ENCODE assay signal across 12 mouse cellular contexts in genomic region chr17:64621649-64622351, GRCm38 (mm10). TPM values are rescaled to one million over a fixed set of nuclear protein-coding genes. Genes with fewer than 3 reads are reported as not detected.
A peak's percentile ranks its signal among the peaks of the same experiment; 100 is the strongest.
DNase-seq lines count a peak whose midpoint lies in the region; ATAC-seq and TF ChIP-seq lines count a peak whose summit lies in the region.
"Had no signal": no experiment of that assay in that cellular context is flagged by ENCODE, and none has a peak within 500 bp of the region (broad histone marks: within the 10 kb centered on the region; RNA-seq: fewer than 3 reads in every experiment).

No protein-coding gene starts in this region.

- peak overlapping the region; percentile 49 for H3K4me2 ChIP-seq in heart, embryonic 13.5 days
- H3K4me2 ChIP-seq: embryonic facial prominence, embryonic 13.5 days; forebrain, embryonic 15.5 days; kidney, embryonic 15.5 days had no signal

- H3K9me3 ChIP-seq in heart, embryonic 13.5 days = no peaks in the 10 kb centered on the region
- no peaks in the 10 kb centered on the region for H3K9me3 ChIP-seq in megakaryocyte, embryonic 14.5 days
- H3K9me3 ChIP-seq: embryonic facial prominence, embryonic 13.5 days; forebrain, embryonic 15.5 days; kidney, embryonic 15.5 days had no signal

- WGBS in heart, embryonic 13.5 days = 79% methylated on average over 9 of the region's 9 CpGs
- 65% methylated on average over 9 of the region's 9 CpGs for WGBS in lung, adult 2 months

- 0 out of 2 replicates have a peak overlapping the region, but pooled peaks have one; percentile 53 for H3K27ac ChIP-seq in heart, embryonic 13.5 days (replicated peaks)
- peak overlapping the region; percentile 98 for H3K27ac ChIP-seq in brown adipose tissue, adult 24 weeks (replicated peaks; ENCODE audit: low read depth, low read length)
- H3K27ac ChIP-seq: embryonic facial prominence, embryonic 13.5 days; forebrain, embryonic 15.5 days had no signal

- no peak for TF ChIP-seq CTCF in lung, adult 2 months (IDR thresholded peaks at IDR 0.05; ENCODE audit: insufficient read depth, low read length)

- no peak for TF ChIP-seq POLR2A in lung, adult 2 months (IDR thresholded peaks at IDR 0.05; ENCODE audit: borderline replicate concordance, extremely low read depth, low read depth, low read length)

- peaks cover 43% of the 10 kb centered on the region for H3K4me1 ChIP-seq in heart, embryonic 13.5 days
- H3K4me1 ChIP-seq in lung, adult 2 months (ENCODE audit: control insufficient read depth, insufficient read depth, low read length) = peaks cover 14% of the 10 kb centered on the region
- peaks cover 22% of the 10 kb centered on the region for H3K4me1 ChIP-seq in brown adipose tissue, adult 24 weeks (ENCODE audit: control insufficient read depth, insufficient read depth, insufficient read length, low read length)
- H3K4me1 ChIP-seq in megakaryocyte, embryonic 14.5 days = peaks cover 42% of the 10 kb centered on the region
- H3K4me1 ChIP-seq: embryonic facial prominence, embryonic 13.5 days; forebrain, embryonic 15.5 days had no signal

- intact Hi-C loops in heart, postnatal 14 days (cut with DNase I) = no loop called here

- no peak overlapping the region for H3K4me3 ChIP-seq in heart, embryonic 13.5 days
- H3K4me3 ChIP-seq in lung, adult 2 months (replicated peaks; ENCODE audit: extremely low read depth, low read depth, low read length) = peak overlapping the region; percentile 46
- peak overlapping the region; percentile 52 for H3K4me3 ChIP-seq in brown adipose tissue, adult 24 weeks (ENCODE audit: insufficient read depth, low read depth, low read length)
- H3K4me3 ChIP-seq in megakaryocyte, embryonic 14.5 days (replicated peaks) = peak overlapping the region; percentile 89
- H3K4me3 ChIP-seq: embryonic facial prominence, embryonic 13.5 days; forebrain, embryonic 15.5 days; kidney, embryonic 15.5 days had no signal

- peaks cover 20% of the 10 kb centered on the region for H3K36me3 ChIP-seq in heart, embryonic 13.5 days
- H3K36me3 ChIP-seq in megakaryocyte, embryonic 14.5 days (replicated peaks; ENCODE audit: low read length) = peaks cover 28% of the 10 kb centered on the region
- H3K36me3 ChIP-seq: forebrain, embryonic 15.5 days had no signal

- DNase-seq in heart, postnatal 14 days = no peak
- DNase-seq in lung, adult 2 months = no peak
- no peak for DNase-seq in lung, postnatal 14 days
- DNase-seq in urinary bladder, postnatal 4 days (ENCODE audit: low spot score in 2 of 2) = no peak
- no peak for DNase-seq in yolk sac, embryonic 10.5 days (ENCODE audit: low spot score)
- DNase-seq: thymus, postnatal 25 days had no signal

- no peak for ATAC-seq in heart, embryonic 13.5 days (ENCODE audit: extremely low read depth, insufficient number of reproducible peaks, low FRiP score, low TSS enrichment)
- ATAC-seq: forebrain, embryonic 15.5 days had no signal

- H3K27me3 ChIP-seq in heart, embryonic 13.5 days (replicated peaks) = 0 out of 2 replicates have a peak, but pooled peaks cover 2% of the 10 kb centered on the region
- no peaks in the 10 kb centered on the region for H3K27me3 ChIP-seq in megakaryocyte, embryonic 14.5 days (replicated peaks)
- H3K27me3 ChIP-seq: embryonic facial prominence, embryonic 13.5 days; forebrain, embryonic 15.5 days; kidney, embryonic 15.5 days had no signal

- no peak overlapping the region for H3K9ac ChIP-seq in heart, embryonic 13.5 days
- H3K9ac ChIP-seq: embryonic facial prominence, embryonic 13.5 days; forebrain, embryonic 15.5 days; kidney, embryonic 15.5 days had no signal

RNA-seq across cellular contexts. Expression of gene Man2a1, which starts 21.3 kb away (rescaled TPM):
- polyA plus RNA-seq in heart, embryonic 13.5 days (2015; fragmentation: Nextera tagmentation; extraction: Ambion mirVana) = 4.4 and 4.6 TPM in 2 replicates
- total RNA-seq in heart, postnatal 14 days (2021) = 10 to 100 TPM; 25.9 to 28.2 TPM
- 15.3 and 16.9 TPM in 2 replicates for polyA plus RNA-seq in lung, adult 2 months (2012; rRNA removed)
- 12.7 TPM in 2 replicates for polyA plus RNA-seq in brown adipose tissue, adult 24 weeks (2012; ENCODE audit: insufficient read depth, insufficient read length, missing spikeins)
- polyA plus RNA-seq in megakaryocyte, embryonic 14.5 days (2012; ENCODE audit: insufficient read depth, low replicate concordance) = 1.1 and 1.2 TPM in 2 replicates
